Mouse (Mus musculus) testis, adult 2 months (tissue): ENCODE data around the gene Hsh2d.

Experiments
- CTCF ChIP-seq: fragments of 200-500 bp; IDR thresholded peaks from 2 replicates; pipeline ENCODE4 v1.5.1; 2012; ENCODE audit warnings: low read depth, mild to moderate bottlenecking, inconsistent platforms, low read length, moderate library complexity; ENCODE audit not compliant: control insufficient read depth, insufficient read depth, insufficient replicate concordance
- POLR2A ChIP-seq: fragments of 200-500 bp; IDR thresholded peaks from 2 replicates; pipeline ENCODE4 v1.6.1; 2012; ENCODE audit warnings: low read depth, mild to moderate bottlenecking, inconsistent platforms, low read length, moderate library complexity; ENCODE audit not compliant: control insufficient read depth

- TF ChIP-seq CTCF (no peak), POLR2A (no peak)
These were observed 21.3 kb downstream of the Hsh2d start for GRCm38 (mm10) chr8:72210710-72211109.
